Mouse (Mus musculus): ENCODE results near the gene Vmn1r160. TPM values are rescaled to one million over a fixed set of nuclear protein-coding genes. Genes with fewer than 3 reads are reported as not detected.

Gene Vmn1r160
- polyA plus RNA-seq (2014; fragmentation: Illumina TruSeq; extraction: RNeasy Lipid Tissue Mini Kit (QIAGEN cat#74804); ENCODE audit: low read depth, low replicate concordance) = not detected

DNA sequence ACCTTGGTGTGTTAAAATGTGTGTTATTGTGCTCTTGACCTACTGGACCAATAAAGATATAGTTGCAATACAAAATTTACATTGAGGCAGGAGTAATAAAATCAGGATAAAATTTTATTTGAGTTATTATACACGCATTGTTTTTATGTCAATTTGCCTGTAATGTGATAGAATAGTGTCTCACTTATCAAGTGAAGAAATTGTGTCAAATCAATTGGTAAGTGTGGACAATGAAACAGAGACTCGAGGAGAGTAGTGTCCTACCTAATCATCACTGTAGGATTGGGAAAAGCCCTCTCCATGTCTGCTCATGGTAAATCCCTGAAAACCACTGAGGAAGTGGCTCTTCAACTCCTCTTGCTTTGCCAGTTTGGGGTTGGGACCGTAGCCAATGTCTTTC lies at the start of gene Vmn1r160:
Gene Vmn1r160, plus strand, starts transcription at position 301 of the 400 bp plus-strand sequence.

DNA sequence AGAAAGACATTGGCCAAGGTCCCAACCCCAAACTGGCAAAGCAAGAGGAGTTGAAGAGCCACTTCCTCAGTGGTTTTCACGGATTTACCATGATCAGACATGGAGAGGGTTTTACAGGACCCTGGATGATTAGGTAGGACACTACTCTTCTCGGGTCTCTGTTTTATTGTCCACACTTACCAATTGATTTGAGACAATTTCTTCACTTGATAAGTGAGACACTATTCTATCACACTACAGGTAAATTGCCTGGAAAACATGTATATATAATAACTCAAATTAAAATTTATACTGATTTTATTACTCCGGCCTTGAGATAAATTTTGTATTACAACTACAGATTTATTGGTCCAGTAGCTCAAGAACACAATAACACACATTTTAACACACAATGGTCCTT lies 27.5 kb upstream of the Vmn1r160 start, which contains the start of gene Vmn1r159:
Gene Vmn1r159, minus strand, starts transcription at position 101 of the 400 bp plus-strand sequence.

Other genes starting within 250 kb of the Vmn1r160 start
- gene Vmn1r155, start 213.2 kb upstream of the Vmn1r160 start, polyA plus RNA-seq (2014; fragmentation: Illumina TruSeq; extraction: RNeasy Lipid Tissue Mini Kit (QIAGEN cat#74804); ENCODE audit: low read depth, low replicate concordance) = not detected
- not detected for gene Gm8693, start 178.9 kb upstream of the Vmn1r160 start, polyA plus RNA-seq (2014; fragmentation: Illumina TruSeq; extraction: RNeasy Lipid Tissue Mini Kit (QIAGEN cat#74804); ENCODE audit: low read depth, low replicate concordance)
- gene Gm4567, start 151.5 kb upstream of the Vmn1r160 start, polyA plus RNA-seq (2014; fragmentation: Illumina TruSeq; extraction: RNeasy Lipid Tissue Mini Kit (QIAGEN cat#74804); ENCODE audit: low read depth, low replicate concordance) = not detected
- gene Vmn1r157, start 109.5 kb upstream of the Vmn1r160 start, polyA plus RNA-seq (2014; fragmentation: Illumina TruSeq; extraction: RNeasy Lipid Tissue Mini Kit (QIAGEN cat#74804); ENCODE audit: low read depth, low replicate concordance) = not detected
- not detected for gene Vmn1r158, start 80.4 kb upstream of the Vmn1r160 start, polyA plus RNA-seq (2014; fragmentation: Illumina TruSeq; extraction: RNeasy Lipid Tissue Mini Kit (QIAGEN cat#74804); ENCODE audit: low read depth, low replicate concordance)
- gene Vmn1r159, start 27.6 kb upstream of the Vmn1r160 start, polyA plus RNA-seq (2014; fragmentation: Illumina TruSeq; extraction: RNeasy Lipid Tissue Mini Kit (QIAGEN cat#74804); ENCODE audit: low read depth, low replicate concordance) = not detected
- not detected for gene Gm4214, start 113.4 kb downstream of the Vmn1r160 start, polyA plus RNA-seq (2014; fragmentation: Illumina TruSeq; extraction: RNeasy Lipid Tissue Mini Kit (QIAGEN cat#74804); ENCODE audit: low read depth, low replicate concordance)
- not detected for gene Gm4216, start 148.7 kb downstream of the Vmn1r160 start, polyA plus RNA-seq (2014; fragmentation: Illumina TruSeq; extraction: RNeasy Lipid Tissue Mini Kit (QIAGEN cat#74804); ENCODE audit: low read depth, low replicate concordance)
- not detected for gene Vmn1r163, start 184.3 kb downstream of the Vmn1r160 start, polyA plus RNA-seq (2014; fragmentation: Illumina TruSeq; extraction: RNeasy Lipid Tissue Mini Kit (QIAGEN cat#74804); ENCODE audit: low read depth, low replicate concordance)
- not detected for gene Gm8720, start 196.2 kb downstream of the Vmn1r160 start, polyA plus RNA-seq (2014; fragmentation: Illumina TruSeq; extraction: RNeasy Lipid Tissue Mini Kit (QIAGEN cat#74804); ENCODE audit: low read depth, low replicate concordance)

Data from adrenal gland, adult 10 weeks (tissue).